Mouse (Mus musculus) left cerebral cortex, postnatal 10 days (tissue): ENCODE data around the gene Tas2r123. TPM values are rescaled to one million over a fixed set of nuclear protein-coding genes. Genes with fewer than 3 reads are reported as not detected.

ENCODE experiments used
- DNase-seq, 2 experiments: peaks; one replicate each; pipeline ENCODE4 v3.0.0; 2021 to 2022; ENCODE audit warnings: low spot score in 2 of 2, mixed read lengths in 1 of 2; ENCODE audit errors: extremely low spot score in 1 of 2
- intact Hi-C: fragments of 180-260 bp; cut with DNase I; formaldehyde crosslinking; loops from one replicate; pipeline ENCODE4 v1.15.1; 2025
- total RNA-seq, 2 experiments: library from RNA; stranded (reverse); gene quantifications; 2 replicates each; pipeline ENCODE4 v1.2.3; 2021

Gene Tas2r123
- not detected for total RNA-seq

DNA sequence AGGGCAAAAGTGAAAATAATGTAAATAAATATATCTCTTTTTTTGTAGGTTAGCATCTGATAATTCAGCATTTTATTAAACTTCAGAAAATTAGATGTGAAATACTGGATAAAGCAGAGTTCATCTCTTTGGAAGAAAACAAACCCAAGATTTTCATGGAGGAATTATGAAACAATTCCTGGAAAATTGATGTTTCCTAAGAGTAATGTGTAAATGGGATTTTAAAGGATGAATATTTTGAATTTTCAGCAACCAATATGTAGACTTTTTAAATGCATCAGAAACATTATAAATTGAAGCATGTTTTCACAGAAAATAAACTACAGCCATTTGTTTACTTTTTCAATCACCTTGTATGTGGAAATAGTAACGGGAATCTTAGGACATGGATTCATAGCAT lies at the start of gene Tas2r123:
Tas2r123 (plus strand) TSS at position 301 of the 400 bp plus-strand sequence.
- no peak for DNase-seq
- intact Hi-C loops, result no loop called here

DNA sequence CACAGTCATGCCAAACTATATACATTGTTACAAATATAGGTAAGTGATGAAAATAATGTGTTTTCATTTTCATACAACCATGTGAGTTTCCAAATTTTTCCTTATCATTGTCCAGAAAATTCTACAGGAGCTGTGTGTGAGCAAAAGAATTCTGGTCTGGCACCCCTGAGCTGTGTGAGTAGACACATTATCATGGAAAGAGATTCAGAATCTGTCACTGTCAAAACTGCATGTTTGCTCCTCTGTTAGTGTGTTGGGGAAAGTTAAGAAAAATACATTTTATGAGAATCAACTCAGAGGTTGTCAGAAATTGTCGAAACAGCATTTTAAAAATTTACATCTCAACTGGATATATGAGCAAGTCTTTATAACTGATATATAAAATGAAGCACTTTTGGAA lies 44.4 kb upstream of the Tas2r123 start, which contains the start of gene Tas2r117:
Tas2r117 (plus strand) TSS at position 301 of the 400 bp plus-strand sequence.
- intact Hi-C loops, result no loop called here
- DNase-seq, result no peak

DNA sequence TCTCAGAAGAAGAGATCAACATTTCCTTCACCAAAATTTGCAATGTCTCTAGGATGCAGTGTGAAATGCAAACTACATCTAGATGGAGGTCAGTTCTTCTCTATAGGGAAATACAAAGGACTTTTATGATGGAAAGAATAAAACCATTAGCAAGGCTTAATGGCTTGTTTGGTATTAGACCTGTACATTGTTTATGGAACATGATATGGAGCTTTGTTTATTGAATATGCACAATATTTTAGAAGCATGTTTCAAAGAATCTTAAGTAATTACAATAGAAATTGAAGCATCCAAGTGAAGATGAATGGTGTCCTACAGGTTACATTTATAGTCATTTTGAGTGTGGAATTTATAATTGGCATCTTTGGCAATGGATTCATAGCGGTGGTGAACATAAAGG lies 8.2 kb downstream of the Tas2r123 start, which contains the start of gene Tas2r116:
Tas2r116 (plus strand) TSS at position 301 of the 400 bp plus-strand sequence.
- intact Hi-C loops, result no loop called here

DNA sequence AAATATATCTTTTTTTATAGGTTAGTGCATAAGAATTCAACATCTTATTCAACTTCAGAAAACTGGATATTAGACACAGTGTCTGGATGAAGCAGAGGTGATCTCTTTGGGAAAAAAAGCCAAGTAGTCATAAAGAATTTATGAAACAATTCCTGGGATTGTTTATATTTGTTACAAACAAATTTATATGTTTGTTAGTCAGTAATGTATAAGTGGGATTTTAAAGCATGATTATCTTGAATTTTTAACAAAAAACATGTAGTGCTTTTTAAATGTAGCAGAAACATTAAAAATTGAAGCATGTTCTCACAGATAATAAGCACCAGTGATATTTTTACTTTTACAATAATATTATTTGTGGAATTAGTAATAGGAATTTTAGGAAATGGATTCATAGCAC lies 20.8 kb downstream of the Tas2r123 start, which contains the start of gene Tas2r110:
Tas2r110 (plus strand) TSS at position 301 of the 400 bp plus-strand sequence.
- intact Hi-C loops, result no loop called here

More for the DNA sequence above, 8.2 kb downstream of the Tas2r123 start, which contains the start of gene Tas2r116:
- no peak for DNase-seq

DNA sequence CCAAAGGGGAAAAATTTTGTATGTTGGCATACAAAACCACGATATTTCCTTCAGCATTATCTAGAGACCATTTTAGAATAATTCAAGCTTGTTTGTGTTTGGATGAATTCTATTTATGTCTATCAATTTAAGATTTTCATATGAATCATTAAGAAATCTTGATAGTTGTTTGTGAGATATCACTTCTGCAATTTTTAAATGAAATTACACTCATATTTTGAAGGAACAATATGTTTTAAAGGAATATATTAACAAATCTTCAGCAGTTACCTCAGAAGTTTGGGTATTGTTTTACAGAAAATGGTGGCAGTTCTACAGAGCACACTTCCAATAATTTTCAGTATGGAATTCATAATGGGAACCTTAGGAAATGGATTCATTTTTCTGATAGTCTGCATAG lies 45.8 kb downstream of the Tas2r123 start, which contains the start of gene Tas2r113:
Tas2r113 (plus strand) TSS at position 301 of the 400 bp plus-strand sequence.
- intact Hi-C loops, result no loop called here

More for the DNA sequence above, 20.8 kb downstream of the Tas2r123 start, which contains the start of gene Tas2r110:
- no peak for DNase-seq

More for the DNA sequence above, 45.8 kb downstream of the Tas2r123 start, which contains the start of gene Tas2r113:
- no peak for DNase-seq

Other genes with a start within 250 kb of the Tas2r123 start
- not detected for gene A630073D07Rik, start 195.6 kb upstream of the Tas2r123 start, total RNA-seq
- not detected for gene Tas2r120, start 190.2 kb upstream of the Tas2r123 start, total RNA-seq
- gene Tas2r121, start 146.1 kb upstream of the Tas2r123 start, total RNA-seq, result not detected
- not detected for gene Tas2r122, start 135.2 kb upstream of the Tas2r123 start, total RNA-seq
- not detected for gene Tas2r115, start 109.1 kb upstream of the Tas2r123 start, total RNA-seq
- gene Tas2r124, start 92.4 kb upstream of the Tas2r123 start, total RNA-seq, result not detected
- not detected for gene Tas2r102, start 85.0 kb upstream of the Tas2r123 start, total RNA-seq
- not detected for gene Tas2r136, start 69.0 kb upstream of the Tas2r123 start, total RNA-seq
- gene Tas2r117, start 44.3 kb upstream of the Tas2r123 start, total RNA-seq, result not detected
- gene Tas2r116, start 8.3 kb downstream of the Tas2r123 start, total RNA-seq, result not detected
- gene Tas2r110, start 20.9 kb downstream of the Tas2r123 start, total RNA-seq, result not detected
- not detected for gene Tas2r113, start 45.9 kb downstream of the Tas2r123 start, total RNA-seq
- not detected for gene Tas2r125, start 62.5 kb downstream of the Tas2r123 start, total RNA-seq
- not detected for gene Tas2r129, start 104.0 kb downstream of the Tas2r123 start, total RNA-seq
- gene Tas2r131, start 110.8 kb downstream of the Tas2r123 start, total RNA-seq, result not detected
- not detected for gene Tas2r109, start 133.8 kb downstream of the Tas2r123 start, total RNA-seq
- gene Tas2r103, start 190.0 kb downstream of the Tas2r123 start, total RNA-seq, result not detected
- gene Tas2r140, start 208.7 kb downstream of the Tas2r123 start, total RNA-seq, result not detected